Mouse (Mus musculus): ENCODE measurements at regions not wholly inside any gene's neighbourhood (a gene's known extent, or its start where the extent isn't known, plus 50 kb on each side); places are given as distances from the start of the nearest gene placed in this dataset.

DNA sequence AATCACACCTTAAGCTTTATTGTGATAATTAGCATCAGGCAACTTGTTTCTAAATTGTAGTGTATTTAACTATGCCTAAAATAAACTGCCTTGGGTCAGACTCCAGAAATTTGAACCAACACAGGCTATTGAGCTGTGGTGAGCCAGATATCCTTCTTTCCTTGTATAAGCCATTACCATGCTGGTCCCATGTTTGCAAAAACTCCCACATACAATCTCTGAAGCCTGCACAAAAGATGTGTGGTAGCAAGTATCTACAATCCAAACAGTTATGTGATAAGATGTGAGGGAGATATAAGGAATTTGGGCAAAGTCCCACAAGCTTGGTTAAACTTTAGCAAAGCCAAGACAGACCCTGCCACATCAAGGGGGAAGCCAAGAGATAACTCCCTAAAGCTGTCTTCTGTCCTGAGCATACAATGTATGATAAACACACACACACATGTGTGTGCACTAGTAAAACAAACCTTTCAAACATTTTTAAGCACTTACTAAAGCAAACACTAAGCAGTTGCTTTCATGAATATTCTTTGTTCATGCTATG is 242.0 kb downstream of the Slc16a7 start:
- TF ChIP-seq POLR2A (IDR thresholded peaks at IDR 0.05; ENCODE audit: insufficient read depth, low read length): no peak
- TF ChIP-seq EP300 (IDR thresholded peaks at IDR 0.05; ENCODE audit: insufficient read depth, low read depth, low read length): no peak
- no peak for TF ChIP-seq CTCF (IDR thresholded peaks at IDR 0.05; ENCODE audit: low read depth, low read length)
